Mouse (Mus musculus): ENCODE results near the gene Gm4631. TPM values are rescaled to one million over a fixed set of nuclear protein-coding genes. Genes with fewer than 3 reads are reported as not detected.
"Not testable (repeated sequence)": the region's sequence is repeated elsewhere in the genome, so short reads cannot be mapped to it uniquely, and the experiment has no call there.

Gene Gm4631
- polyA plus RNA-seq (2012; rRNA removed), result 2.7 and 3.0 TPM in 2 replicates

GRCm38 (mm10) chr2:175338097-175338496, at the start of gene Gm4631:
Gm4631 (minus strand) TSS chr2:175338197.
- not testable (repeated sequence) for H3K36me3 ChIP-seq (ENCODE audit: control insufficient read depth, insufficient read depth, low read length); H3K27me3 ChIP-seq (ENCODE audit: control insufficient read depth, insufficient read depth, low read length); H3K27ac ChIP-seq (ENCODE audit: control insufficient read depth, insufficient read depth, low read length); H3K4me1 ChIP-seq (replicated peaks; ENCODE audit: control insufficient read depth, insufficient read depth, low read length); DNase-seq; H3K4me3 ChIP-seq (ENCODE audit: control insufficient read depth, insufficient read depth, low read length)
- WGBS, result no CpG with 5 or more reads among the region's 8 CpGs

GRCm38 (mm10) chr2:175372136-175372535, 34.1 kb upstream of the Gm4631 start, which contains the start of gene Zfp968:
Zfp968 (plus strand) TSS chr2:175372436.
- no CpG with 5 or more reads among the region's 6 CpGs for WGBS
- not testable (repeated sequence) for H3K27ac ChIP-seq (ENCODE audit: control insufficient read depth, insufficient read depth, low read length); DNase-seq; H3K4me3 ChIP-seq (ENCODE audit: control insufficient read depth, insufficient read depth, low read length); H3K4me1 ChIP-seq (replicated peaks; ENCODE audit: control insufficient read depth, insufficient read depth, low read length); H3K27me3 ChIP-seq (ENCODE audit: control insufficient read depth, insufficient read depth, low read length); H3K36me3 ChIP-seq (ENCODE audit: control insufficient read depth, insufficient read depth, low read length)

GRCm38 (mm10) chr2:175274825-175275224, 63.2 kb downstream of the Gm4631 start, which contains the start of gene Gm14440:
Gm14440 (plus strand) TSS chr2:175275125.
- not testable (repeated sequence) for H3K4me1 ChIP-seq (replicated peaks; ENCODE audit: control insufficient read depth, insufficient read depth, low read length); H3K4me3 ChIP-seq (ENCODE audit: control insufficient read depth, insufficient read depth, low read length); H3K27ac ChIP-seq (ENCODE audit: control insufficient read depth, insufficient read depth, low read length); H3K36me3 ChIP-seq (ENCODE audit: control insufficient read depth, insufficient read depth, low read length); DNase-seq; H3K27me3 ChIP-seq (ENCODE audit: control insufficient read depth, insufficient read depth, low read length)
- WGBS, result no CpG with 5 or more reads among the region's 6 CpGs

Other genes with a start within 250 kb of the Gm4631 start
- 0.93 and 2.0 TPM in 2 replicates for gene Gm14399, start 196.2 kb downstream of the Gm4631 start, polyA plus RNA-seq (2012; rRNA removed)
- 0.06 and 0.09 TPM in 2 replicates for gene Gm14443, start 162.3 kb downstream of the Gm4631 start, polyA plus RNA-seq (2012; rRNA removed)
- gene Gm14391, start 131.3 kb downstream of the Gm4631 start, polyA plus RNA-seq (2012; rRNA removed), result 7.3 and 7.7 TPM in 2 replicates
- not detected in 2 replicates for gene Gm14440, start 63.1 kb downstream of the Gm4631 start, polyA plus RNA-seq (2012; rRNA removed)
- 0.83 and 1.9 TPM in 2 replicates for gene Zfp968, start 34.2 kb upstream of the Gm4631 start, polyA plus RNA-seq (2012; rRNA removed)
- gene Gm4724, start 97.6 kb upstream of the Gm4631 start, polyA plus RNA-seq (2012; rRNA removed), result 6.5 and 8.9 TPM in 2 replicates
- gene Zfp965, start 131.8 kb upstream of the Gm4631 start, polyA plus RNA-seq (2012; rRNA removed), result 0.75 and 0.82 TPM in 2 replicates